Mouse (Mus musculus) C2C12 (cell line): ENCODE results near the gene Tbc1d10a. TPM values are rescaled to one million over a fixed set of nuclear protein-coding genes. Genes with fewer than 3 reads are reported as not detected.

Source experiments
- H3K27me3 ChIP-seq: one replicate; pipeline ENCODE4 v1.6.1; 2011; ENCODE audit not compliant: control insufficient read depth, insufficient read depth, insufficient read length
- H3K36me3 ChIP-seq: one replicate; pipeline ENCODE4 v1.6.1; 2011; ENCODE audit not compliant: control insufficient read depth, insufficient read depth
- H3K4me3 ChIP-seq: one replicate; pipeline ENCODE4 v1.5.1; 2011; ENCODE audit warnings: mild to moderate bottlenecking, control low read depth; ENCODE audit not compliant: poor library complexity, insufficient read depth, severe bottlenecking
- H3K79me2 ChIP-seq: one replicate; pipeline ENCODE4 v1.6.1; 2011; ENCODE audit not compliant: control insufficient read depth, insufficient read depth
- H3K79me3 ChIP-seq: one replicate; pipeline ENCODE4 v1.6.1; 2011; ENCODE audit warnings: low read depth, control low read depth
- H3ac ChIP-seq: one replicate; pipeline ENCODE3; 2011; ENCODE audit warnings: low read depth; ENCODE audit not compliant: control insufficient read depth, insufficient read length
- CEBPB ChIP-seq: IDR thresholded peaks from one replicate; pipeline ENCODE4 v1.6.1; 2011; ENCODE audit warnings: low read depth, mild to moderate bottlenecking, control low read depth, moderate library complexity
- CTCF ChIP-seq: IDR thresholded peaks from one replicate; pipeline ENCODE4 v1.5.1; 2011; ENCODE audit not compliant: control insufficient read depth, insufficient read depth, insufficient read length
- FOSL1 ChIP-seq: IDR thresholded peaks from one replicate; pipeline ENCODE4 v1.8.0; 2011; ENCODE audit warnings: mild to moderate bottlenecking, low read length; ENCODE audit not compliant: poor library complexity, insufficient read depth, severe bottlenecking
- MAX ChIP-seq: IDR thresholded peaks from one replicate; pipeline ENCODE4 v1.6.1; 2011; ENCODE audit warnings: mild to moderate bottlenecking, control low read depth
- MYOD1 ChIP-seq: IDR thresholded peaks from one replicate; pipeline ENCODE4 v1.6.1; 2011; ENCODE audit warnings: low read depth; ENCODE audit not compliant: control insufficient read depth, insufficient read length
- MYOG ChIP-seq: IDR thresholded peaks from one replicate; pipeline ENCODE4 v1.6.1; 2011; ENCODE audit not compliant: control insufficient read depth, insufficient read length; ENCODE audit errors: extremely low read depth
- USF1 ChIP-seq: IDR thresholded peaks from one replicate; pipeline ENCODE4 v1.6.1; 2011; ENCODE audit warnings: low read depth, mild to moderate bottlenecking, control low read depth, moderate library complexity
- polyA plus RNA-seq: library from polyadenylated mRNA; unstranded; fragments of >200 nt; fragmentation: generic; extraction: Trizol; gene quantifications from one replicate; pipeline ENCODE4 v1.2.1, GENCODE M21; 2012; ENCODE audit warnings: missing spikeins

The Tbc1d10a gene
- polyA plus RNA-seq, 1 experiment = 22.4 TPM

GRCm38 (mm10) chr11:4258657-4259082 lies 72.1 kb downstream of the Tbc1d10a start:
- Histone ChIP-seq H3ac (no peak overlapping the region), H3K27me3 (no peaks in the 10 kb centered on the region), H3K4me3 (no peak overlapping the region), H3K36me3 (no peaks in the 10 kb centered on the region), H3K79me3 (no peaks in the 10 kb centered on the region), H3K79me2 (no peaks in the 10 kb centered on the region)
- TF ChIP-seq MAX = no peak
- TF ChIP-seq CEBPB = no peak
- TF ChIP-seq FOSL1 = no peak
- TF ChIP-seq USF1 = no peak
- no peak for TF ChIP-seq MYOG
- TF ChIP-seq MYOD1 = no peak
- peak; percentile 97 for TF ChIP-seq CTCF

- no peak overlapping the region for H3ac ChIP-seq
- no peaks in the 10 kb centered on the region for H3K79me3 ChIP-seq
- TF ChIP-seq MYOG = no peak
- no peak for TF ChIP-seq MYOD1
- no peak for TF ChIP-seq CTCF
- TF ChIP-seq CEBPB = no peak
- TF ChIP-seq FOSL1 = no peak
- no peak for TF ChIP-seq MAX
- TF ChIP-seq USF1 = no peak
- no peaks in the 10 kb centered on the region for H3K27me3 ChIP-seq
- no peak overlapping the region for H3K4me3 ChIP-seq
- H3K79me2 ChIP-seq = peaks cover under 1% of the 10 kb centered on the region
- no peaks in the 10 kb centered on the region for H3K36me3 ChIP-seq
Observed at GRCm38 (mm10) chr11:4260463-4261187, 74.0 kb downstream of the Tbc1d10a start.

GRCm38 (mm10) chr11:4261188-4261494 lies 74.6 kb downstream of the Tbc1d10a start:
- Histone ChIP-seq H3K79me3 (no peaks in the 10 kb centered on the region), H3ac (no peak overlapping the region), H3K36me3 (no peaks in the 10 kb centered on the region), H3K27me3 (no peaks in the 10 kb centered on the region), H3K79me2 (peaks cover 5% of the 10 kb centered on the region), H3K4me3 (no peak overlapping the region)
- TF ChIP-seq MAX (no peak), CTCF (peak; percentile 46), USF1 (no peak)

GRCm38 (mm10) chr11:4261969-4262368 lies 75.4 kb downstream of the Tbc1d10a start:
- TF ChIP-seq MYOD1 (no peak), CEBPB (no peak), MYOG (no peak), USF1 (no peak), MAX (no peak), FOSL1 (no peak), CTCF (no peak)
- Histone ChIP-seq H3K27me3 (no peaks in the 10 kb centered on the region), H3K36me3 (no peaks in the 10 kb centered on the region)

GRCm38 (mm10) chr11:4262847-4263246 lies 76.3 kb downstream of the Tbc1d10a start:
- Histone ChIP-seq H3K36me3 (no peaks in the 10 kb centered on the region), H3K4me3 (no peak overlapping the region), H3K79me3 (no peaks in the 10 kb centered on the region), H3K79me2 (peaks cover 17% of the 10 kb centered on the region), H3K27me3 (no peaks in the 10 kb centered on the region), H3ac (no peak overlapping the region)
- TF ChIP-seq MAX (no peak), MYOD1 (no peak), CTCF (no peak), FOSL1 (no peak), MYOG (no peak), USF1 (no peak), CEBPB (no peak)

More at GRCm38 (mm10) chr11:4261969-4262368, 75.4 kb downstream of the Tbc1d10a start:
- no peaks in the 10 kb centered on the region for H3K79me3 ChIP-seq
- H3ac ChIP-seq = no peak overlapping the region
- H3K79me2 ChIP-seq = peaks cover 8% of the 10 kb centered on the region
- no peak overlapping the region for H3K4me3 ChIP-seq

GRCm38 (mm10) chr11:4263296-4263695 lies 76.7 kb downstream of the Tbc1d10a start:
- Histone ChIP-seq H3K4me3 (no peak overlapping the region), H3K36me3 (no peaks in the 10 kb centered on the region), H3K79me2 (peaks cover 22% of the 10 kb centered on the region), H3K79me3 (no peaks in the 10 kb centered on the region), H3K27me3 (no peaks in the 10 kb centered on the region), H3ac (no peak overlapping the region)
- TF ChIP-seq CTCF (no peak), MYOG (no peak), FOSL1 (no peak), MYOD1 (no peak), MAX (no peak), USF1 (no peak), CEBPB (no peak)
